Mouse (Mus musculus) heart, embryonic 13.5 days (tissue): Measurements from ENCODE around the gene Gse1. TPM values are rescaled to one million over a fixed set of nuclear protein-coding genes. Genes with fewer than 3 reads are reported as not detected.

Source experiments
- ATAC-seq: fragments of 200-750 bp; cut with Nextera tagmentation; 2 replicates; pipeline ENCODE4 v1.8.0; 2017; ENCODE audit warnings: moderate TSS enrichment; ENCODE audit not compliant: insufficient number of reproducible peaks, low FRiP score, low TSS enrichment; ENCODE audit errors: extremely low read depth
- H3K27ac ChIP-seq: fragments of 300-500 bp; sonication (generic); replicated peaks from 2 replicates; pipeline ENCODE4 v1.5.1; 2015; ENCODE audit warnings: moderate library complexity, mild to moderate bottlenecking, inconsistent platforms
- H3K27me3 ChIP-seq: fragments of 300-500 bp; sonication (generic); replicated peaks from 2 replicates; pipeline ENCODE4 v1.6.1; 2015; ENCODE audit warnings: mild to moderate bottlenecking, inconsistent platforms
- H3K36me3 ChIP-seq: fragments of 300-500 bp; sonication (generic); 2 replicates; pipeline ENCODE4 v1.6.1; 2015; ENCODE audit warnings: mild to moderate bottlenecking, inconsistent platforms
- H3K4me1 ChIP-seq: fragments of 300-500 bp; sonication (generic); 2 replicates; pipeline ENCODE4 v1.6.1; 2015; ENCODE audit warnings: inconsistent platforms
- H3K4me2 ChIP-seq: fragments of 300-500 bp; sonication (generic); 2 replicates; pipeline ENCODE4 v1.6.1; 2015; ENCODE audit warnings: inconsistent platforms, mild to moderate bottlenecking, moderate library complexity
- H3K4me3 ChIP-seq: fragments of 300-500 bp; sonication (generic); 2 replicates; pipeline ENCODE4 v1.5.1; 2015; ENCODE audit warnings: moderate library complexity, mild to moderate bottlenecking, inconsistent platforms
- H3K9ac ChIP-seq: fragments of 300-500 bp; sonication (generic); 2 replicates; pipeline ENCODE4 v1.6.1; 2015; ENCODE audit warnings: inconsistent platforms, mild to moderate bottlenecking, moderate library complexity
- H3K9me3 ChIP-seq: fragments of 300-500 bp; sonication (generic); 2 replicates; pipeline ENCODE4 v1.6.1; 2016; ENCODE audit warnings: inconsistent platforms
- WGBS: fragments of 180-500 bp; shearing (Covaris S2); methylation state at CpG from one replicate; pipeline ENCODE4 v1.1.7; 2015; ENCODE audit warnings: mixed read lengths; 5-methylcytosine and 5-hydroxymethylcytosine counted together
- polyA plus RNA-seq: library from polyadenylated mRNA; unstranded; fragments of >200 nt; fragmentation: Nextera tagmentation; extraction: Ambion mirVana; gene quantifications from 2 replicates; pipeline ENCODE4 v1.2.1, GENCODE M21; 2015

Gene Gse1
- polyA plus RNA-seq, 1 experiment from 2014 or later: 8.5 TPM

GRCm38 (mm10) chr8:120316707-120317106 is 88.5 kb downstream of the Gse1 start:
- Histone ChIP-seq H3K4me2 (no peak overlapping the region), H3K36me3 (no peaks in the 10 kb centered on the region), H3K9me3 (no peaks in the 10 kb centered on the region), H3K27ac (no peak overlapping the region), H3K4me3 (no peak overlapping the region), H3K27me3 (no peaks in the 10 kb centered on the region), H3K4me1 (peaks cover 7% of the 10 kb centered on the region; the same call in 1 of the 2 replicates), H3K9ac (no peak overlapping the region)
- ATAC-seq: no peak
- WGBS: 84% methylated on average over 7 of the region's 7 CpGs

GRCm38 (mm10) chr8:120317118-120317824 is 89.0 kb downstream of the Gse1 start:
- H3K4me1 ChIP-seq: peaks cover 11% of the 10 kb centered on the region
- 85% methylated on average over 21 of the region's 21 CpGs for WGBS
- no peak for ATAC-seq
- no peak overlapping the region for H3K4me2 ChIP-seq
- H3K27me3 ChIP-seq: no peaks in the 10 kb centered on the region
- no peaks in the 10 kb centered on the region for H3K9me3 ChIP-seq
- H3K9ac ChIP-seq: no peak overlapping the region
- no peak overlapping the region for H3K4me3 ChIP-seq
- H3K36me3 ChIP-seq: no peaks in the 10 kb centered on the region
- H3K27ac ChIP-seq: no peak overlapping the region

- H3K4me2 ChIP-seq: no peak overlapping the region
- 69% methylated on average over 12 of the region's 12 CpGs for WGBS
- no peaks in the 10 kb centered on the region for H3K36me3 ChIP-seq
- H3K4me1 ChIP-seq: peaks cover 23% of the 10 kb centered on the region
- H3K27me3 ChIP-seq: no peaks in the 10 kb centered on the region
- H3K27ac ChIP-seq: no peak overlapping the region
- no peak overlapping the region for H3K9ac ChIP-seq
- H3K9me3 ChIP-seq: no peaks in the 10 kb centered on the region
- H3K4me3 ChIP-seq: no peak overlapping the region
- ATAC-seq: no peak
Observed at GRCm38 (mm10) chr8:120318476-120318991, 90.3 kb downstream of the Gse1 start.

- no peaks in the 10 kb centered on the region for H3K9me3 ChIP-seq
- 15% methylated on average over 7 of the region's 7 CpGs for WGBS
- no peaks in the 10 kb centered on the region for H3K36me3 ChIP-seq
- no peak; the same call in 1 of the 2 replicates for ATAC-seq
- no peaks in the 10 kb centered on the region for H3K27me3 ChIP-seq
- H3K4me3 ChIP-seq: no peak overlapping the region
- peaks cover 32% of the 10 kb centered on the region for H3K4me1 ChIP-seq
- 0 out of 2 replicates have a peak overlapping the region, but pooled peaks have one; percentile 6 for H3K4me2 ChIP-seq
- no peak overlapping the region for H3K27ac ChIP-seq
- no peak overlapping the region for H3K9ac ChIP-seq
Observed at GRCm38 (mm10) chr8:120319449-120319848, 91.2 kb downstream of the Gse1 start.

GRCm38 (mm10) chr8:120320146-120320545 is 91.9 kb downstream of the Gse1 start:
- no peaks in the 10 kb centered on the region for H3K36me3 ChIP-seq
- H3K4me2 ChIP-seq: no peak overlapping the region
- WGBS: 81% methylated on average over 5 of the region's 5 CpGs
- ATAC-seq: no peak
- no peak overlapping the region for H3K9ac ChIP-seq
- H3K4me1 ChIP-seq: peaks cover 39% of the 10 kb centered on the region
- no peak overlapping the region for H3K4me3 ChIP-seq
- no peak overlapping the region for H3K27ac ChIP-seq
- H3K9me3 ChIP-seq: no peaks in the 10 kb centered on the region
- H3K27me3 ChIP-seq: no peaks in the 10 kb centered on the region

- Histone ChIP-seq H3K4me3 (no peak overlapping the region), H3K9me3 (no peaks in the 10 kb centered on the region), H3K36me3 (no peaks in the 10 kb centered on the region), H3K27ac (no peak overlapping the region), H3K4me2 (no peak overlapping the region), H3K9ac (no peak overlapping the region), H3K4me1 (peaks cover 45% of the 10 kb centered on the region), H3K27me3 (no peaks in the 10 kb centered on the region)
- no peak for ATAC-seq
- 56% methylated on average over 6 of the region's 6 CpGs for WGBS
Observed at GRCm38 (mm10) chr8:120321724-120322123, 93.5 kb downstream of the Gse1 start.

- no peaks in the 10 kb centered on the region for H3K9me3 ChIP-seq
- peak overlapping the region; percentile 33 for H3K4me2 ChIP-seq
- H3K27me3 ChIP-seq: no peaks in the 10 kb centered on the region
- WGBS: 10% methylated on average over 20 of the region's 20 CpGs
- H3K36me3 ChIP-seq: no peaks in the 10 kb centered on the region
- H3K4me3 ChIP-seq: no peak overlapping the region
- peaks cover 46% of the 10 kb centered on the region for H3K4me1 ChIP-seq
- no peak for ATAC-seq
- peak overlapping the region; percentile 37 for H3K27ac ChIP-seq
- H3K9ac ChIP-seq: peak overlapping the region; percentile 64
Observed at GRCm38 (mm10) chr8:120322956-120323448, 94.7 kb downstream of the Gse1 start.

- Histone ChIP-seq H3K4me1 (peaks cover 54% of the 10 kb centered on the region), H3K27ac (0 out of 2 replicates have a peak overlapping the region, but pooled peaks have one; percentile 8), H3K4me3 (no peak overlapping the region), H3K36me3 (no peaks in the 10 kb centered on the region), H3K9ac (0 out of 2 replicates have a peak overlapping the region, but pooled peaks have one; percentile 25), H3K9me3 (no peaks in the 10 kb centered on the region), H3K27me3 (no peaks in the 10 kb centered on the region), H3K4me2 (no peak overlapping the region)
- no peak for ATAC-seq
- 55% methylated on average over 3 of the region's 3 CpGs for WGBS
Observed at GRCm38 (mm10) chr8:120324555-120324954, 96.3 kb downstream of the Gse1 start.

GRCm38 (mm10) chr8:120325172-120325767 is 97.0 kb downstream of the Gse1 start:
- no peaks in the 10 kb centered on the region for H3K9me3 ChIP-seq
- H3K36me3 ChIP-seq: no peaks in the 10 kb centered on the region

GRCm38 (mm10) chr8:120327131-120327554 is 98.9 kb downstream of the Gse1 start:
- H3K4me3 ChIP-seq: no peak overlapping the region
- no peak overlapping the region for H3K27ac ChIP-seq
- 61% methylated on average over 3 of the region's 3 CpGs for WGBS
- H3K4me1 ChIP-seq: peaks cover 65% of the 10 kb centered on the region
- H3K9ac ChIP-seq: no peak overlapping the region
- H3K27me3 ChIP-seq: no peaks in the 10 kb centered on the region
- H3K4me2 ChIP-seq: no peak overlapping the region
- H3K9me3 ChIP-seq: no peaks in the 10 kb centered on the region
- no peaks in the 10 kb centered on the region for H3K36me3 ChIP-seq
- no peak for ATAC-seq

More at GRCm38 (mm10) chr8:120325172-120325767, 97.0 kb downstream of the Gse1 start:
- H3K27me3 ChIP-seq: no peaks in the 10 kb centered on the region
- 0 out of 2 replicates have a peak overlapping the region, but pooled peaks have one; percentile 8 for H3K27ac ChIP-seq
- no peak for ATAC-seq
- H3K9ac ChIP-seq: 0 out of 2 replicates have a peak overlapping the region, but pooled peaks have one; percentile 10
- H3K4me2 ChIP-seq: no peak overlapping the region
- no peak overlapping the region for H3K4me3 ChIP-seq
- WGBS: 66% methylated on average over 5 of the region's 5 CpGs
- H3K4me1 ChIP-seq: peaks cover 52% of the 10 kb centered on the region

- peaks cover 59% of the 10 kb centered on the region for H3K4me1 ChIP-seq
- H3K36me3 ChIP-seq: no peaks in the 10 kb centered on the region
- ATAC-seq: no peak
- no peak overlapping the region for H3K27ac ChIP-seq
- WGBS: 73% methylated on average over 13 of the region's 13 CpGs
- no peaks in the 10 kb centered on the region for H3K9me3 ChIP-seq
- no peak overlapping the region for H3K4me2 ChIP-seq
- H3K27me3 ChIP-seq: no peaks in the 10 kb centered on the region
- H3K4me3 ChIP-seq: no peak overlapping the region
- H3K9ac ChIP-seq: 0 out of 2 replicates have a peak overlapping the region, but pooled peaks have one; percentile 1
Observed at GRCm38 (mm10) chr8:120328361-120329022, 100.2 kb downstream of the Gse1 start.
